Mouse (Mus musculus) spleen, adult 2 months (tissue): ENCODE results near the gene Zfp663. TPM values are rescaled to one million over a fixed set of nuclear protein-coding genes. Genes with fewer than 3 reads are reported as not detected.

Experiments
- DNase-seq, 2 experiments: peaks; one replicate each; pipeline versions ENCODE4 v3.0.0 to v3.0.0-alpha.2; 2012 to 2021; ENCODE audit warnings: low spot score in 2 of 2, low read depth in 1 of 2
- H3K27ac ChIP-seq: fragments of 200-500 bp; 2 replicates; pipeline ENCODE4 v1.5.1; 2012; ENCODE audit warnings: low read length, inconsistent platforms; ENCODE audit not compliant: insufficient read depth
- H3K27me3 ChIP-seq: fragments of 200-500 bp; 2 replicates; pipeline ENCODE4 v1.6.1; 2012; ENCODE audit warnings: mild to moderate bottlenecking, moderate library complexity, low read length, inconsistent platforms; ENCODE audit not compliant: control insufficient read depth, insufficient read depth
- H3K36me3 ChIP-seq: fragments of 200-500 bp; 2 replicates; pipeline ENCODE4 v1.6.1; 2012; ENCODE audit warnings: mild to moderate bottlenecking, low read length, inconsistent platforms; ENCODE audit not compliant: control insufficient read depth, insufficient read depth
- H3K4me1 ChIP-seq: fragments of 200-500 bp; 2 replicates; pipeline ENCODE4 v1.6.1; 2011; ENCODE audit warnings: inconsistent platforms; ENCODE audit not compliant: control insufficient read depth, insufficient read depth, insufficient read length
- H3K4me3 ChIP-seq: fragments of 200-500 bp; 2 replicates; pipeline ENCODE4 v1.5.1; 2011; ENCODE audit warnings: mild to moderate bottlenecking, inconsistent platforms; ENCODE audit not compliant: insufficient read depth, insufficient read length; ENCODE audit errors: extremely low read depth
- CTCF ChIP-seq: fragments of 200-500 bp; IDR thresholded peaks from 2 replicates; pipeline ENCODE4 v1.5.1; 2011; ENCODE audit warnings: mild to moderate bottlenecking, inconsistent platforms; ENCODE audit not compliant: insufficient read depth, insufficient read length, insufficient replicate concordance; ENCODE audit errors: extremely low read depth
- POLR2A ChIP-seq: fragments of 200-500 bp; IDR thresholded peaks from 2 replicates; pipeline ENCODE4 v1.6.1; 2011; ENCODE audit warnings: low read depth, low read length, inconsistent platforms
- WGBS: fragments of 180-500 bp; shearing (Covaris S2); methylation state at CpG from one replicate; pipeline ENCODE4 v1.1.7; 2018; 5-methylcytosine and 5-hydroxymethylcytosine counted together
- polyA plus RNA-seq: library from polyadenylated mRNA; depleted of rRNA; stranded (reverse); fragments of >200 nt; gene quantifications from 2 replicates; pipeline ENCODE4 v1.2.3, GENCODE M21; 2012

Gene Zfp663
- polyA plus RNA-seq, 1 experiment = 0.13 TPM

GRCm38 (mm10) chr2:165312381-165312780, 56.1 kb downstream of the Zfp663 start:
- no peak for TF ChIP-seq CTCF
- no peak for TF ChIP-seq POLR2A
- Histone ChIP-seq H3K27ac (no peak overlapping the region), H3K27me3 (no peaks in the 10 kb centered on the region), H3K4me1 (peaks cover 3% of the 10 kb centered on the region; the same call in 1 of the 2 replicates), H3K4me3 (no peak overlapping the region), H3K36me3 (peaks cover 22% of the 10 kb centered on the region)
- DNase-seq = no peak
- WGBS = 88% methylated on average over 7 of the region's 7 CpGs

DNA sequence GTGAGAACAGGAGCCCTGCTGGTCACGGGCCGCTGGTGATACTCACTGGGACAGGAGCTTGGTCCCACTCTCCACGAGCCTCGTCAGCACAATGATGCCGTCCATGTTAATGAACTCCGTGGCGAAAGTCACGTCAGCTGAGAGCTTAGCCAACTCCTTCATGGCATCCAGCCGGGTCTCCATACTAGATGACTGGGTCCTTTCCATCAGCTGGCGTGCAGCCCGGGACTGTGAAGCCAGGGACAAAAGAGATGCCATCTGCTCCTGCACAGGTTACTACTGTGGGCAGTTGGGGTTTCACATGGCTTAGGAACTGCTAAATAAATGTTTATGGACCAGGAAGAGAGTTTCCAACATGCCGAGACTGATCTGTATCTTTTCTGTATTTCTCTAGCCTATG, 57.0 kb downstream of the Zfp663 start:
- 95% methylated on average over 12 of the region's 12 CpGs for WGBS
- Histone ChIP-seq H3K27ac (no peak overlapping the region), H3K4me1 (no peaks in the 10 kb centered on the region; the same call in 1 of the 2 replicates), H3K4me3 (no peak overlapping the region), H3K27me3 (no peaks in the 10 kb centered on the region), H3K36me3 (peaks cover 22% of the 10 kb centered on the region)
- DNase-seq = no peak
- TF ChIP-seq POLR2A = no peak
- no peak for TF ChIP-seq CTCF

GRCm38 (mm10) chr2:165310818-165311425, 57.6 kb downstream of the Zfp663 start:
- WGBS = 94% methylated on average over 13 of the region's 13 CpGs
- TF ChIP-seq CTCF (no peak), POLR2A (no peak)
- Histone ChIP-seq H3K4me1 (no peaks in the 10 kb centered on the region; the same call in 1 of the 2 replicates), H3K36me3 (peaks cover 19% of the 10 kb centered on the region), H3K27me3 (no peaks in the 10 kb centered on the region), H3K4me3 (no peak overlapping the region), H3K27ac (no peak overlapping the region)
- DNase-seq = no peak

- DNase-seq = no peak
- Histone ChIP-seq H3K36me3 (peaks cover 22% of the 10 kb centered on the region), H3K4me1 (no peaks in the 10 kb centered on the region; the same call in 1 of the 2 replicates), H3K27ac (no peak overlapping the region), H3K27me3 (no peaks in the 10 kb centered on the region), H3K4me3 (no peak overlapping the region)
- 93% methylated on average over 6 of the region's 6 CpGs for whole genome bisulfite sequencing
- TF ChIP-seq POLR2A (no peak), CTCF (no peak)
Measured at GRCm38 (mm10) chr2:165307801-165308200, 60.7 kb downstream of the Zfp663 start.

DNA sequence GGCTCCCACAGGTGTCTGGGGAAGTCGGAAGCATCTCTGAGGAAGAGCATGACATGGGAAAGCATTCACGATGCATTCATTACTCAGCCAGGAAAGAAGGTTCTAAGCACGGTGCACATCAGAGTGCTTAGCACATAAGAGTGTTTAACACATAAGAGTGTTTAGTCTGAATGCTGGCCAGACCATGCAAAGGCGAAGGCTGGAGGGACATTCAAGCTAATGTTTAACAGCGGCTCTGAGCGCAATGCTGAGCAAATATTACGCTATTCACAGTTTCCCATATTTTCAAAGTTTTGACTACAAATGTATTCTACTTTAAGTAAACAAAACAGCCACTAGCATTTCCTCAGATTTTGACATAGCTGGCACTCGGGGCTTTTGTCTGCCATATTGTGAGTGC, 63.1 kb downstream of the Zfp663 start:
- Histone ChIP-seq H3K27ac (no peak overlapping the region), H3K4me1 (no peaks in the 10 kb centered on the region; the same call in 1 of the 2 replicates), H3K36me3 (peaks cover 25% of the 10 kb centered on the region), H3K27me3 (no peaks in the 10 kb centered on the region), H3K4me3 (no peak overlapping the region)
- DNase-seq = no peak
- 95% methylated on average over 8 of the region's 8 CpGs for WGBS
- TF ChIP-seq CTCF (no peak), POLR2A (no peak)

DNA sequence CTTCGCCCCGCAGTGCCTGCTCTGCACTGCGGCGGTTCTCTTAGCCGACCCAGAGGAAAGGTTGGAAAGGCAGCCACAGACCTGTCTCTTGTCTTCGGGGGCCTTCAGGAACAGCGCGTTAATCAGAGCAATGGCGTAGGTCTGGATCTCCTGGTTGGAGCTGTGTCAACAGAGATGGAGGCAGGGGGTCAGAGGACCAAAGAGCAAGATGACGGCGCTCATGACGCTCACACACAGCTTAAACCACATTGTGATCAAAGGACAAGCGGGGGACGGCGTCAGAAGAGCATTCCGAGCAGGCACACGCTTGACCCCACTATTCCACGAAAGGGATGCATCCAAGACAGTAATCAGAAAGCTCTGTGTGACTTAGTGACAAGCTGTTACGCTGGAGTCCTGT, 63.7 kb downstream of the Zfp663 start:
- TF ChIP-seq POLR2A (no peak), CTCF (no peak)
- Histone ChIP-seq H3K4me1 (no peaks in the 10 kb centered on the region; the same call in 1 of the 2 replicates), H3K4me3 (no peak overlapping the region), H3K27ac (no peak overlapping the region), H3K36me3 (peaks cover 25% of the 10 kb centered on the region), H3K27me3 (no peaks in the 10 kb centered on the region)
- 94% methylated on average over 19 of the region's 19 CpGs for WGBS
- DNase-seq = no peak

DNA sequence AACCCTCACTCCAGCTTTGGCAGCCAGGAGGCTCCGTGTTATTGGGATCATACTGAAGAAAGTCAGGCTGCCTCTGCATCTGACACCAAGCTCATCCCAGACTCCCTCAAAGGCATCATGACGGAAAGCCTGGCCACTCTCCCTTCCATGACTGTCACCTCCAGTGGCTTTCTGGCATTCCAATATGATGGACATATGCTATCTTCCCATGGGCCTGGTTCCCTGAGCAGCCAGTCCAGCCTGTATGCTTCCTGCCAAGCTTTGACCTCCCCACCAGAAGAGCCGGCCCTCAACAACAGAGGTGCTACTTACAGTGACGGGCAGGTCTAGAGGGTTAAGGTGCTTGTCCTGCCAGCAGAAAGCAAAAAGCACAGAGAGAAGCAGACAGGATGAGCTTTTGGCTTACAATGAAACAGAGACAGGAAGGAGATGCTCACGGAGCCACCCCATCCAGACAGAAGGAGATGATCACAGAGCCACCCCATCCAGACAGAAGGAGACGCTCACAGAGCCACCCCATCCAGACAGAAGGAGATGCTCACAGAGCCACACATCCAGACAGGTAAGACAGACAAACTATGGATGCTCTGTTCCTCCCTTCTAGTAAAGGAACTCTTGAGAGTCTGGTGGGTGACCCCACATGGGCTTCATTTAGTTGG, 65.0 kb downstream of the Zfp663 start:
- Histone ChIP-seq H3K4me1 (no peaks in the 10 kb centered on the region), H3K27me3 (no peaks in the 10 kb centered on the region), H3K27ac (no peak overlapping the region), H3K4me3 (no peak overlapping the region), H3K36me3 (peaks cover 25% of the 10 kb centered on the region)
- DNase-seq = no peak
- no peak for TF ChIP-seq CTCF
- TF ChIP-seq POLR2A = no peak
- WGBS = 89% methylated on average over 6 of the region's 6 CpGs
